In genomic region chr17:47384064-47384463, GRCm38 (mm10) we compare ENCODE assay signal across 25 mouse cellular contexts. TPM values are rescaled to one million over a fixed set of nuclear protein-coding genes. Genes with fewer than 3 reads are reported as not detected.
A peak's percentile ranks its signal among the peaks of the same experiment; 100 is the strongest.
DNase-seq lines count a peak whose midpoint lies in the region; ATAC-seq and TF ChIP-seq lines count a peak whose summit lies in the region.
"Had no signal": no experiment of that assay in that cellular context is flagged by ENCODE, and none has a peak within 500 bp of the region (broad histone marks: within the 10 kb centered on the region; RNA-seq: fewer than 3 reads in every experiment).

No protein-coding gene starts in this region.

- no peak for TF ChIP-seq EP300 in liver, embryonic 14.5 days (IDR thresholded peaks at IDR 0.05; ENCODE audit: low read depth)
- TF ChIP-seq EP300 in ES-Bruce4 (IDR thresholded peaks at IDR 0.05; ENCODE audit: insufficient read depth, low read depth, low read length), result no peak

- DNase-seq in CD4-positive, CD25-positive, alpha-beta regulatory T cell, adult 2 months (ENCODE audit: low read depth, low spot score), result peak; percentile 20
- DNase-seq in liver, embryonic 14.5 days (ENCODE audit: low read depth in 3 of 3, low spot score in 3 of 3), result no peak
- DNase-seq in T-cell, adult 2 months (ENCODE audit: low spot score), result no peak
- DNase-seq: cerebellum, adult 8-10 months; gastrocnemius, postnatal 25 days; heart, adult 18-20 months; kidney, postnatal 10 days; midbrain, embryonic 14.5 days; retina, postnatal 1 day; right cerebral cortex, postnatal 25 days; spleen, adult 18-20 months; thymus, postnatal 25 days had no signal

- TF ChIP-seq CTCF in intestine, postnatal 0 days (IDR thresholded peaks at IDR 0.05; ENCODE audit: low read depth), result peak; percentile 26; the same call in 1 of the 2 replicates
- peak; percentile 57 for TF ChIP-seq CTCF in liver, embryonic 14.5 days (IDR thresholded peaks at IDR 0.05; ENCODE audit: low read depth)
- TF ChIP-seq CTCF in ES-Bruce4 (IDR thresholded peaks at IDR 0.05; ENCODE audit: low read depth, low read length), result peak; percentile 46

- WGBS in intestine, postnatal 0 days, result 89% methylated on average over 3 of the region's 3 CpGs
- WGBS in intestine, embryonic 16.5 days, result 88% methylated on average over 3 of the region's 3 CpGs
- WGBS in liver, embryonic 14.5 days (ENCODE audit: insufficient replicate concordance), result 69% methylated on average over 3 of the region's 3 CpGs
- 78% methylated on average over 3 of the region's 3 CpGs for WGBS in liver, embryonic 12.5 days (ENCODE audit: insufficient replicate concordance)

- no peaks in the 10 kb centered on the region for H3K27me3 ChIP-seq in intestine, postnatal 0 days (replicated peaks; ENCODE audit: control insufficient read depth, insufficient read depth, low read length)
- no peaks in the 10 kb centered on the region for H3K27me3 ChIP-seq in intestine, embryonic 16.5 days (replicated peaks; ENCODE audit: control insufficient read depth, insufficient read depth, low read length)
- H3K27me3 ChIP-seq in liver, embryonic 14.5 days (ENCODE audit: control insufficient read depth, insufficient read depth, low read length), result no peaks in the 10 kb centered on the region
- H3K27me3 ChIP-seq in liver, embryonic 12.5 days (replicated peaks), result peaks cover 8% of the 10 kb centered on the region; the same call in 1 of the 2 replicates
- no peaks in the 10 kb centered on the region for H3K27me3 ChIP-seq in ES-Bruce4 (ENCODE audit: control insufficient read depth, insufficient read depth, low read length, poor library complexity, severe bottlenecking)
- H3K27me3 ChIP-seq: forebrain, embryonic 15.5 days; hindbrain, embryonic 15.5 days; intestine, embryonic 15.5 days; limb, embryonic 12.5 days; neural tube, embryonic 12.5 days; Patski had no signal

- H3K27ac ChIP-seq in intestine, postnatal 0 days (ENCODE audit: low read depth, low read length), result no peak overlapping the region
- no peak overlapping the region for H3K27ac ChIP-seq in intestine, embryonic 16.5 days (ENCODE audit: low read length)
- no peak overlapping the region for H3K27ac ChIP-seq in liver, embryonic 14.5 days
- no peak overlapping the region for H3K27ac ChIP-seq in liver, embryonic 12.5 days
- H3K27ac ChIP-seq in ES-Bruce4 (ENCODE audit: insufficient read depth, low read length), result no peak overlapping the region
- H3K27ac ChIP-seq: forebrain, embryonic 15.5 days; heart, embryonic 13.5 days; hindbrain, embryonic 15.5 days; intestine, embryonic 15.5 days; limb, embryonic 12.5 days; neural tube, embryonic 12.5 days had no signal

- no peak overlapping the region for H3K4me2 ChIP-seq in intestine, postnatal 0 days (replicated peaks; ENCODE audit: low read depth)
- no peak overlapping the region for H3K4me2 ChIP-seq in intestine, embryonic 16.5 days (ENCODE audit: low read depth, low read length)
- H3K4me2 ChIP-seq in liver, embryonic 14.5 days (ENCODE audit: low read depth), result no peak overlapping the region
- no peak overlapping the region for H3K4me2 ChIP-seq in liver, embryonic 12.5 days
- H3K4me2 ChIP-seq: forebrain, embryonic 15.5 days; heart, embryonic 13.5 days; hindbrain, embryonic 15.5 days; intestine, embryonic 15.5 days; limb, embryonic 12.5 days; neural tube, embryonic 12.5 days had no signal

- no peaks in the 10 kb centered on the region for H3K9me3 ChIP-seq in intestine, postnatal 0 days (ENCODE audit: control insufficient read depth)
- no peaks in the 10 kb centered on the region for H3K9me3 ChIP-seq in intestine, embryonic 16.5 days (ENCODE audit: control insufficient read depth, low read length)
- no peaks in the 10 kb centered on the region; the same call in 1 of the 2 replicates for H3K9me3 ChIP-seq in liver, embryonic 14.5 days (ENCODE audit: control insufficient read depth, low read length)
- peaks cover 4% of the 10 kb centered on the region; the same call in 1 of the 2 replicates for H3K9me3 ChIP-seq in liver, embryonic 12.5 days (replicated peaks)
- no peaks in the 10 kb centered on the region for H3K9me3 ChIP-seq in ES-Bruce4 (replicated peaks; ENCODE audit: control insufficient read depth, insufficient read depth, low read length, poor library complexity, severe bottlenecking)
- H3K9me3 ChIP-seq: forebrain, embryonic 15.5 days; hindbrain, embryonic 15.5 days; intestine, embryonic 15.5 days had no signal

- TF ChIP-seq POLR2A in ES-Bruce4 (IDR thresholded peaks at IDR 0.05; ENCODE audit: insufficient read depth, low read length), result no peak

- peaks cover 13% of the 10 kb centered on the region for H3K36me3 ChIP-seq in intestine, postnatal 0 days (ENCODE audit: control insufficient read depth, insufficient read depth)
- peaks cover 2% of the 10 kb centered on the region; the same call in 1 of the 2 replicates for H3K36me3 ChIP-seq in intestine, embryonic 16.5 days (ENCODE audit: control insufficient read depth, insufficient read depth, low read length)
- H3K36me3 ChIP-seq in liver, embryonic 14.5 days (replicated peaks; ENCODE audit: control insufficient read depth, insufficient read depth, low read depth), result no peaks in the 10 kb centered on the region; the same call in none of the 2 replicates
- H3K36me3 ChIP-seq in liver, embryonic 12.5 days, result peaks cover 31% of the 10 kb centered on the region
- 0 out of 2 replicates have a peak, but pooled peaks cover 3% of the 10 kb centered on the region for H3K36me3 ChIP-seq in ES-Bruce4 (ENCODE audit: control insufficient read depth, insufficient read depth, low read length, poor library complexity, severe bottlenecking)

- no peaks in the 10 kb centered on the region for H3K4me1 ChIP-seq in intestine, postnatal 0 days (replicated peaks; ENCODE audit: control insufficient read depth, insufficient read depth, low read length)
- no peaks in the 10 kb centered on the region for H3K4me1 ChIP-seq in intestine, embryonic 16.5 days (ENCODE audit: control insufficient read depth, insufficient read depth, low read length)
- no peaks in the 10 kb centered on the region for H3K4me1 ChIP-seq in liver, embryonic 14.5 days (replicated peaks; ENCODE audit: control insufficient read depth in 2 of 2, insufficient read depth in 2 of 2, low read length in 1 of 2)
- no peaks in the 10 kb centered on the region for H3K4me1 ChIP-seq in liver, embryonic 12.5 days
- peaks cover 1% of the 10 kb centered on the region for H3K4me1 ChIP-seq in ES-Bruce4 (ENCODE audit: control insufficient read depth, insufficient read depth, low read length)
- H3K4me1 ChIP-seq: forebrain, embryonic 15.5 days; heart, embryonic 13.5 days; hindbrain, embryonic 15.5 days; intestine, embryonic 15.5 days; limb, embryonic 12.5 days; megakaryocyte, embryonic 14.5 days; neural tube, embryonic 12.5 days had no signal

- ATAC-seq in CD4-positive, CD25-positive, alpha-beta regulatory T cell, adult 4 months, result no peak
- ATAC-seq in intestine, postnatal 0 days, result no peak
- no peak for ATAC-seq in intestine, embryonic 16.5 days
- no peak for ATAC-seq in liver, embryonic 14.5 days (ENCODE audit: insufficient read depth)
- ATAC-seq in liver, embryonic 12.5 days, result no peak
- ATAC-seq: forebrain, embryonic 15.5 days; intestine, embryonic 15.5 days; Patski had no signal

- H3K4me3 ChIP-seq in intestine, postnatal 0 days (ENCODE audit: low read depth, low read length), result no peak overlapping the region
- no peak overlapping the region for H3K4me3 ChIP-seq in intestine, embryonic 16.5 days (ENCODE audit: low read length)
- no peak overlapping the region for H3K4me3 ChIP-seq in liver, embryonic 14.5 days (ENCODE audit: insufficient read depth in 1 of 2, low read depth in 2 of 2, low read length in 2 of 2)
- H3K4me3 ChIP-seq in liver, embryonic 12.5 days, result no peak overlapping the region
- no peak overlapping the region for H3K4me3 ChIP-seq in ES-Bruce4 (ENCODE audit: low read depth, low read length)
- H3K4me3 ChIP-seq: forebrain, embryonic 15.5 days; heart, embryonic 13.5 days; hindbrain, embryonic 15.5 days; intestine, embryonic 15.5 days; limb, embryonic 12.5 days; megakaryocyte, embryonic 14.5 days; neural tube, embryonic 12.5 days had no signal

- no peak overlapping the region for H3K9ac ChIP-seq in intestine, postnatal 0 days (ENCODE audit: low read depth, low read length)
- no peak overlapping the region for H3K9ac ChIP-seq in intestine, embryonic 16.5 days (ENCODE audit: low read depth, low read length)
- no peak overlapping the region for H3K9ac ChIP-seq in liver, embryonic 14.5 days (replicated peaks)
- no peak overlapping the region for H3K9ac ChIP-seq in liver, embryonic 12.5 days
- no peak overlapping the region for H3K9ac ChIP-seq in ES-Bruce4 (ENCODE audit: low read depth, poor library complexity, severe bottlenecking)
- H3K9ac ChIP-seq: forebrain, embryonic 15.5 days; heart, embryonic 13.5 days; hindbrain, embryonic 15.5 days; intestine, embryonic 15.5 days; limb, embryonic 12.5 days; neural tube, embryonic 12.5 days had no signal

RNA-seq across cellular contexts. Expression of gene Guca1b, which starts 1.1 kb away (rescaled TPM):
- polyA plus RNA-seq in CD4-positive, CD25-positive, alpha-beta regulatory T cell, adult 4 months (2017; shearing (Covaris generic)), result 1 to 10 TPM; 2.0 to 3.2 TPM
- 0.13 and 0.17 TPM in 2 replicates for polyA plus RNA-seq in intestine, postnatal 0 days (2015; fragmentation: Nextera tagmentation; extraction: Ambion mirVana)
- polyA plus RNA-seq in intestine, embryonic 16.5 days (2015; fragmentation: Nextera tagmentation; extraction: Ambion mirVana), result 0.66 TPM in 2 replicates
- 0.41 and 0.44 TPM in 2 replicates for polyA plus RNA-seq in liver, embryonic 14.5 days (2012; rRNA removed)
- polyA plus RNA-seq in liver, embryonic 14.5 days (2014; fragmentation: Nextera tagmentation; extraction: Ambion mirVana), result 0.14 and 0.18 TPM in 2 replicates
- 0.48 and 0.56 TPM in 2 replicates for polyA plus RNA-seq in liver, embryonic 12.5 days (2016; fragmentation: Nextera tagmentation; extraction: Ambion mirVana)
- polyA plus RNA-seq in ES-Bruce4 (2011; ENCODE audit: insufficient read depth, insufficient read length, low read depth, missing spikeins), result 0.91 and 1.1 TPM in 2 replicates

RNA-seq across cellular contexts. Expression of gene Mrps10, which starts 15.4 kb away (rescaled TPM):
- polyA plus RNA-seq in CD4-positive, CD25-positive, alpha-beta regulatory T cell, adult 4 months (2017; shearing (Covaris generic)), result 10 to 100 TPM; 29.1 to 37.6 TPM
- 46.8 and 49.6 TPM in 2 replicates for polyA plus RNA-seq in intestine, postnatal 0 days (2015; fragmentation: Nextera tagmentation; extraction: Ambion mirVana)
- 72.0 and 80.0 TPM in 2 replicates for polyA plus RNA-seq in intestine, embryonic 16.5 days (2015; fragmentation: Nextera tagmentation; extraction: Ambion mirVana)
- 15.7 and 20.7 TPM in 2 replicates for polyA plus RNA-seq in liver, embryonic 14.5 days (2012; rRNA removed)
- 46.5 and 47.5 TPM in 2 replicates for polyA plus RNA-seq in liver, embryonic 14.5 days (2014; fragmentation: Nextera tagmentation; extraction: Ambion mirVana)
- polyA plus RNA-seq in liver, embryonic 12.5 days (2016; fragmentation: Nextera tagmentation; extraction: Ambion mirVana), result 66.2 and 70.4 TPM in 2 replicates
- 71.3 and 83.6 TPM in 2 replicates for polyA plus RNA-seq in ES-Bruce4 (2011; ENCODE audit: insufficient read depth, insufficient read length, low read depth, missing spikeins)

RNA-seq across cellular contexts. Expression of gene Guca1a, which starts 16.3 kb away (rescaled TPM):
- not detected for polyA plus RNA-seq in CD4-positive, CD25-positive, alpha-beta regulatory T cell, adult 4 months (2017; shearing (Covaris generic))
- 2.7 and 3.3 TPM in 2 replicates for polyA plus RNA-seq in intestine, postnatal 0 days (2015; fragmentation: Nextera tagmentation; extraction: Ambion mirVana)
- polyA plus RNA-seq in intestine, embryonic 16.5 days (2015; fragmentation: Nextera tagmentation; extraction: Ambion mirVana), result 2.3 and 2.4 TPM in 2 replicates
- 0.63 and 0.69 TPM in 2 replicates for polyA plus RNA-seq in liver, embryonic 14.5 days (2012; rRNA removed)
- polyA plus RNA-seq in liver, embryonic 14.5 days (2014; fragmentation: Nextera tagmentation; extraction: Ambion mirVana), result 1.0 and 1.1 TPM in 2 replicates
- 0.97 and 1.4 TPM in 2 replicates for polyA plus RNA-seq in liver, embryonic 12.5 days (2016; fragmentation: Nextera tagmentation; extraction: Ambion mirVana)
- polyA plus RNA-seq in ES-Bruce4 (2011; ENCODE audit: insufficient read depth, insufficient read length, low read depth, missing spikeins), result 4.1 and 4.7 TPM in 2 replicates

RNA-seq across cellular contexts. Expression of gene AI661453, which starts 52.4 kb away (rescaled TPM):
- not detected for polyA plus RNA-seq in CD4-positive, CD25-positive, alpha-beta regulatory T cell, adult 4 months (2017; shearing (Covaris generic))
- 6.1 and 7.7 TPM in 2 replicates for polyA plus RNA-seq in intestine, postnatal 0 days (2015; fragmentation: Nextera tagmentation; extraction: Ambion mirVana)
- polyA plus RNA-seq in intestine, embryonic 16.5 days (2015; fragmentation: Nextera tagmentation; extraction: Ambion mirVana), result 3.7 and 4.6 TPM in 2 replicates
- 0.44 and 0.56 TPM in 2 replicates for polyA plus RNA-seq in liver, embryonic 14.5 days (2012; rRNA removed)
- polyA plus RNA-seq in liver, embryonic 14.5 days (2014; fragmentation: Nextera tagmentation; extraction: Ambion mirVana), result 0.42 and 0.56 TPM in 2 replicates
- 0.10 and 0.31 TPM in 2 replicates for polyA plus RNA-seq in liver, embryonic 12.5 days (2016; fragmentation: Nextera tagmentation; extraction: Ambion mirVana)
- polyA plus RNA-seq in ES-Bruce4 (2011; ENCODE audit: insufficient read depth, insufficient read length, low read depth, missing spikeins), result 37.6 and 39.2 TPM in 2 replicates

RNA-seq across cellular contexts. Expression of gene 1700001C19Rik, which starts 53.1 kb away (rescaled TPM):
- polyA plus RNA-seq in CD4-positive, CD25-positive, alpha-beta regulatory T cell, adult 4 months (2017; shearing (Covaris generic)), result not detected
- polyA plus RNA-seq in intestine, postnatal 0 days (2015; fragmentation: Nextera tagmentation; extraction: Ambion mirVana), result 0.35 and 0.77 TPM in 2 replicates
- 0.17 and 0.45 TPM in 2 replicates for polyA plus RNA-seq in intestine, embryonic 16.5 days (2015; fragmentation: Nextera tagmentation; extraction: Ambion mirVana)
- 0.89 and 0.93 TPM in 2 replicates for polyA plus RNA-seq in liver, embryonic 14.5 days (2012; rRNA removed)
- polyA plus RNA-seq in liver, embryonic 14.5 days (2014; fragmentation: Nextera tagmentation; extraction: Ambion mirVana), result 1.1 and 1.2 TPM in 2 replicates
- polyA plus RNA-seq in liver, embryonic 12.5 days (2016; fragmentation: Nextera tagmentation; extraction: Ambion mirVana), result 0.62 and 0.66 TPM in 2 replicates
- 0.75 and 1.3 TPM in 2 replicates for polyA plus RNA-seq in ES-Bruce4 (2011; ENCODE audit: insufficient read depth, insufficient read length, low read depth, missing spikeins)
